Mouse (Mus musculus) lung, postnatal 0 days (tissue): Measurements from ENCODE around the gene Nhlrc3. TPM values are rescaled to one million over a fixed set of nuclear protein-coding genes. Genes with fewer than 3 reads are reported as not detected.

Source experiments
- ATAC-seq: fragments of 200-750 bp; cut with Nextera tagmentation; 2 replicates; pipeline ENCODE4 v1.8.0; 2017; ENCODE audit warnings: moderate library complexity
- DNase-seq: peaks from one replicate; pipeline ENCODE4 v3.0.0-alpha.2; 2016; ENCODE audit warnings: low spot score
- H3K27ac ChIP-seq: fragments of 300-500 bp; sonication (generic); 2 replicates; pipeline ENCODE4 v1.5.1; 2014; ENCODE audit warnings: antibody characterized with exemption, mild to moderate bottlenecking, low read length, mixed read lengths
- H3K27me3 ChIP-seq: fragments of 300-500 bp; sonication (generic); replicated peaks from 2 replicates; pipeline ENCODE4 v1.6.1; 2014; ENCODE audit warnings: low read length, mixed read lengths; ENCODE audit not compliant: insufficient read depth
- H3K36me3 ChIP-seq: fragments of 300-500 bp; sonication (generic); 2 replicates; pipeline ENCODE4 v1.6.1; 2014; ENCODE audit warnings: low read length, mixed read lengths; ENCODE audit not compliant: insufficient read depth
- H3K4me1 ChIP-seq: fragments of 300-500 bp; sonication (generic); 2 replicates; pipeline ENCODE4 v1.6.1; 2014; ENCODE audit warnings: antibody characterized with exemption, low read depth, low read length, mixed read lengths; ENCODE audit not compliant: insufficient read depth
- H3K4me2 ChIP-seq: fragments of 300-500 bp; sonication (generic); replicated peaks from 2 replicates; pipeline ENCODE4 v1.6.1; 2014; ENCODE audit warnings: low read depth, mild to moderate bottlenecking, low read length, moderate library complexity, mixed read lengths
- H3K4me3 ChIP-seq: fragments of 300-500 bp; sonication (generic); 2 replicates; pipeline ENCODE4 v1.5.1; 2014; ENCODE audit warnings: low read depth, low read length
- H3K9ac ChIP-seq: fragments of 300-500 bp; sonication (generic); replicated peaks from 2 replicates; pipeline ENCODE4 v1.6.1; 2014; ENCODE audit warnings: low read depth, mild to moderate bottlenecking
- H3K9me3 ChIP-seq: fragments of 300-500 bp; sonication (generic); 2 replicates; pipeline ENCODE4 v1.6.1; 2016; ENCODE audit warnings: low read length, mixed read lengths
- CTCF ChIP-seq: IDR thresholded peaks from 2 replicates; pipeline ENCODE4 v1.5.1; 2016; ENCODE audit warnings: antibody characterized with exemption, mild to moderate bottlenecking
- EP300 ChIP-seq: IDR thresholded peaks from 2 replicates; pipeline ENCODE4 v1.6.1; 2016; ENCODE audit warnings: antibody characterized with exemption, mild to moderate bottlenecking, control low read depth
- WGBS: fragments of 180-500 bp; shearing (Covaris S2); extraction: QIAGEN DNeasy Blood & Tissue Kit; methylation state at CpG from one replicate; pipeline ENCODE4 v1.1.7; 2014; 5-methylcytosine and 5-hydroxymethylcytosine counted together
- polyA plus RNA-seq: library from polyadenylated mRNA; unstranded; fragments of >200 nt; fragmentation: Nextera tagmentation; extraction: Ambion mirVana; gene quantifications from 2 replicates; pipeline ENCODE4 v1.2.1, GENCODE M21; 2015

Nhlrc3 gene
- polyA plus RNA-seq, result 11.1 and 11.2 TPM in 2 replicates

DNA sequence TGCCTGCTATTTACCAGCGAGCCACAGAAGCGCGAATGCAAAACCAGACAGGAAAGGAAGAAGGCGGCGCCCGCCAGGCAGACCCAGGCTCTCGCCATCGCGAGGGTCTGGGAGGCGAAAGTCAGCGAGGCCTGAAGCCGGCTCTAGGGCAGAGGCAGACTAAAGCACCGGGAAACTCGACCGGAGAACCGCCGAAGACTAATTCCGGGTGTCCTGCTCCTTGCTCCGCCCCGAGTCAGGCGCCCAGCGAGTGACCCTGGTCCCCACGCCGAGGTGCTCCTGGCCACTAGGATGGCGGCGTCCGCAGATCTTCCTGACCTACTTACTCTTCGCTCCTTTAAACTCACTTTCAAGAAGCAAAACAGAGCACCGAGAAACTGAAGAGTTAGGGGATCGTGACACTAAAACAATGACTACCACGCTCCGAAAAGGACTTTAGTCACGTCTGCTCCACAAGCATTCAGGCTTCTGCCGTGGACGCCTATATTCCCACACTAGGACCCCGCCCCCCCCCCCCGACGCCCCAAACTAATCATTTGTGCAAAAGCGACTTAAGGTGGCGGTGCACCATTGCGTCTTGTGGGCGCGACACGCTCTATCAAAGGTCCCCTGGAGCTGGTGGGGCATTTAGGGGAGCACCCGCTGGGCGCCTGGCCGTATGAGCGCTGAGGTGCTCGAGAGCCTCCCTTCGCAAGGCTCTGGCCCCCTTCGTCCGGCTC is at the start of gene Nhlrc3, which contains the start of gene Proser1:
Gene Nhlrc3 (minus strand): TSS at position 287 of the 719 bp plus-strand sequence.
Gene Proser1 (plus strand): TSS at position 621 of the 719 bp plus-strand sequence.
- Histone ChIP-seq H3K4me2 (peak within 1 kb of the TSS; percentile 76), H3K36me3 (peaks cover 10% of the 10 kb centered on the region; the same call in 1 of the 2 replicates), H3K4me3 (peak within 1 kb of the TSS; percentile 69), H3K27ac (peak within 1 kb of the TSS; percentile 88), H3K4me1 (peaks cover 13% of the 10 kb centered on the region; the same call in 1 of the 2 replicates), H3K27me3 (no peaks in the 10 kb centered on the region), H3K9me3 (no peaks in the 10 kb centered on the region), H3K9ac (peak within 1 kb of the TSS; percentile 83)
- under 1% methylated on average over 48 of the region's 52 CpGs for WGBS
- ATAC-seq, result peak; percentile 98
- TF ChIP-seq CTCF (no peak; the same call in 1 of the 2 replicates), EP300 (peak; percentile 77)
- DNase-seq, result peak; percentile 98

DNA sequence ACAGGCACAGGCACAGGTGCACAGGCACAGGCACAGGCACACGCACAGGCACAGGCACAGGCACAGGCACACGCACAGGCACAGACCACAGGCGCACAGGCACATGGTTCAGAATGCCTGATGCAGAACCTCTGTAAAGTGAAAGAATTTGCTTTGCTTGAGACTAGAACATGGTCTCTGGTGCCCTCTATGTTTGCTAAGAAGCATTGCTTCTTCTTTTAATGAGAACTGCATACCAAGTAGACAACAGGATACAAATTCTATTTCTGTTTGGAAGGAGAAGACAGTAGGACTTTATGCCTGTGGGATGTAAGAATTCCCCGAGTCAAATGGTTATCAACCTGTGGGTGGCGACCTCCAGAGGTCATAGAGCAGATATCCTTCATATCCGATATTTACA is 39.3 kb upstream of the Nhlrc3 start:
- WGBS, result 56% methylated on average over 6 of the region's 6 CpGs
- no peak overlapping the region for H3K4me2 ChIP-seq
- no peaks in the 10 kb centered on the region for H3K9me3 ChIP-seq
- no peak overlapping the region for H3K4me3 ChIP-seq
- H3K4me1 ChIP-seq, result no peaks in the 10 kb centered on the region
- H3K36me3 ChIP-seq, result no peaks in the 10 kb centered on the region
- TF ChIP-seq CTCF, result peak; percentile 74
- TF ChIP-seq EP300, result no peak
- H3K27ac ChIP-seq, result no peak overlapping the region
- H3K9ac ChIP-seq, result no peak overlapping the region
- DNase-seq (peak; percentile 64), ATAC-seq (no peak)
- H3K27me3 ChIP-seq, result no peaks in the 10 kb centered on the region

DNA sequence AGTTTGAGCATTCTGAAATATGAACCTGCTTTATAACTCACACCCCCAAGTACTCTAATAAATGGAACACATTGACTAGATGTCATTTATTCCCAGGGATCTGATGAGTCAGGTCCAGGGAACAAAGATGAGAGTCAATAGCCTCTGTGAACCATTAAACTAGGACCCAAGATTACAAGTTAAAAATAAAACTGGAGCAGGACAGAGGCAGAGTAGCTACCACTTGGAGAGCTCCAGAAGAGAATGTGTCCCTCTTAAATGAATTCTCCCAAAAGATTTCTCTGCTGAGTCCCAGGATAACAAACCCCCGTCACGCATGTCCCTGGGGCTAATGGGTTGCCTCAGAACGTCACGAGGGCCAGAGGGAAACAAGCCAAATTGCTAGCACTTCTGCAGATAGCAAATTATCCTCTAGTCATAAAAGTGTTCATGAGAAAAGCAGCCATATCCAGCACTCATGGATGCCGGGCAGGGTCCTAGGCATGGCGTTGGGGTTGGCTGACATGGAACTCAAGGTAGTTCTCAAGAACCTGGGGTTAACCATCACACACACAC is 35.3 kb upstream of the Nhlrc3 start:
- no peak for TF ChIP-seq CTCF
- no peak for TF ChIP-seq EP300
- 69% methylated on average over 6 of the region's 6 CpGs for WGBS
- ATAC-seq, result no peak
- no peaks in the 10 kb centered on the region for H3K9me3 ChIP-seq
- no peaks in the 10 kb centered on the region for H3K4me1 ChIP-seq
- H3K27me3 ChIP-seq, result no peaks in the 10 kb centered on the region
- DNase-seq, result no peak
- no peak overlapping the region for H3K9ac ChIP-seq
- H3K4me3 ChIP-seq, result no peak overlapping the region
- H3K27ac ChIP-seq, result no peak overlapping the region
- no peaks in the 10 kb centered on the region for H3K36me3 ChIP-seq
- H3K4me2 ChIP-seq, result no peak overlapping the region

DNA sequence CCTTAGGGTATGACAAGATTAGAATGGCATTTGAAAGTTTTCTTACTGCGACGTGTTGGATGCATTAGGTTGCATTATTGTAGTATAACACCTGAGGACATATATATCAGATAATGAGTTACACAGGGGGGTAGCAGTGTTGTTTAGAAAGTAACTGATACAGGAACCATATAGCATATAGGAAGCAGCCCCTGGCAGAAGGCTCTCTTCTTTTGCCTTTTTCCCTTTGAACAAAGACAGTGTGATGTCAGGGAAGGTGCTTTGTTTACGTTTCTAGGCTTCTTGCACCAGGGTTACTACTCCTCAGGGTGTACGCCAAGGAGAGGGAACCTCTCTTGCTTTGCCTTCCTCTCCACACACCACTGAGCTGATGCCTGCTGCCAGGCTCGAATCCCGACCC is 25.2 kb upstream of the Nhlrc3 start, which contains the start of gene Stoml3:
Gene Stoml3 (plus strand): TSS at position 301 of the 400 bp plus-strand sequence.
- TF ChIP-seq EP300 (no peak), CTCF (no peak)
- Histone ChIP-seq H3K9ac (no peak within 1 kb of the TSS), H3K9me3 (no peaks in the 10 kb centered on the region), H3K36me3 (no peaks in the 10 kb centered on the region), H3K4me2 (no peak within 1 kb of the TSS), H3K27ac (peak within 1 kb of the TSS; percentile 26; the same call in 1 of the 2 replicates), H3K27me3 (no peaks in the 10 kb centered on the region), H3K4me1 (peaks cover 4% of the 10 kb centered on the region; the same call in 1 of the 2 replicates), H3K4me3 (no peak within 1 kb of the TSS)
- DNase-seq (no peak), ATAC-seq (no peak)
- WGBS, result 67% methylated on average over 6 of the region's 6 CpGs

DNA sequence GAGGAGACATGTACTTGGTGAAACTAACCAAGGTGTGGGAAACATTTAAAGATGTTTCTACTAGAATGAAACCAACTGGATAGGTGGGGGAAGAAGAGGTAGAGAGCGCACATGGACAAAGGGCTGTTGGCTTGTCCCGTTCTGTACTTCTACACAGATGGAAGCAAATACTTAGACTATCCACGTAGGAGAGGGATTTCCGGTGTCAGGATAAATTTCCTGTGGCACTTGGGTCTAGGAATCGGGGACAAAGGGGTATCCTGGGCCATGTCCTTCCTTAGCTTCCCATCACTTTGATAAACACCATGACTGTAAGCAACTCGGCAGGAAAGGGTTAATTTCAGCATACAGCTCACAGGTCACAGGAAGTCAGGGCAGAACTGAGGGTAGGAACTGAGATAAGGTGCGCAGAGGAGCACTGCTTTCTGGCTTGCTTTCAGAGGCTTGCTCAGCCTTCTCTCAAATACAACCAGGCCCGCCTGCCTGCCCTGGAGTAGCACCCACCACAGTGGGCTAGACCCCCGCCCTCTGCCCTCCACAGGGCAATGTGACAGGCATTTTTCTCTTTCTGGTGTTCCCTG is 24.0 kb upstream of the Nhlrc3 start:
- Histone ChIP-seq H3K27me3 (no peaks in the 10 kb centered on the region), H3K9ac (no peak overlapping the region), H3K4me3 (no peak overlapping the region), H3K9me3 (no peaks in the 10 kb centered on the region), H3K4me1 (peaks cover 4% of the 10 kb centered on the region; the same call in 1 of the 2 replicates), H3K36me3 (0 out of 2 replicates have a peak, but pooled peaks cover 3% of the 10 kb centered on the region), H3K4me2 (no peak overlapping the region), H3K27ac (peak overlapping the region; percentile 26)
- peak; percentile 62 for ATAC-seq
- TF ChIP-seq CTCF (no peak), EP300 (peak; percentile 34; the same call in 1 of the 2 replicates)
- DNase-seq, result peak; percentile 39
- WGBS, result 41% methylated on average over 9 of the region's 9 CpGs

DNA sequence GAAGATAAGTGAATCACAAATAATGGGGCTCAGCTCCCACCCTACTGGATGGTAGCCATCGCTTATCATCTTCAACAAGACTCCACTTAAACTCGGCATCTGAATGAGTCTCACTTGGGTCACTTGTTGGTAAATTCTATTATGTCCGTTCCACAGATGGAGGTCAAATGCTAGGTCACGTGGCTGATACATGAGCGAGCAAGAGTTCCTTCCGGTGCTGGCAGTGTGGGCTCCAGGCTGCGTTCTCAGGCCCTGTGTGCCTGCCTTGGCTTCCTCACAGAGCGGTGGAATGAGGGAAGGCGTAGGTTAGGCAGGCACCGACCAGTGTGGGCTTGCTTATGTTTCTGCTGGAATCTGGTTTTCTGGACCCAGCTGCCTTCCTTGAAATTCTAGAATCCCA is 23.4 kb upstream of the Nhlrc3 start:
- Histone ChIP-seq H3K4me3 (no peak overlapping the region), H3K4me1 (peaks cover 4% of the 10 kb centered on the region; the same call in 1 of the 2 replicates), H3K27ac (peak overlapping the region; percentile 23; the same call in 1 of the 2 replicates), H3K27me3 (no peaks in the 10 kb centered on the region), H3K9me3 (no peaks in the 10 kb centered on the region), H3K9ac (no peak overlapping the region), H3K4me2 (no peak overlapping the region), H3K36me3 (0 out of 2 replicates have a peak, but pooled peaks cover 8% of the 10 kb centered on the region)
- ATAC-seq (peak; percentile 41), DNase-seq (no peak)
- 64% methylated on average over 10 of the region's 10 CpGs for WGBS
- no peak for TF ChIP-seq CTCF
- TF ChIP-seq EP300, result no peak
